Mouse (Mus musculus) MEL (cell line): ENCODE data around the gene Cpeb2. TPM values are rescaled to one million over a fixed set of nuclear protein-coding genes. Genes with fewer than 3 reads are reported as not detected.

ENCODE experiments used
- DNase-seq: peaks from one replicate; pipeline ENCODE4 v3.0.0; 2011; ENCODE audit warnings: low read depth, low spot score
- H3K27ac ChIP-seq: 2 replicates; pipeline ENCODE4 v1.5.1; 2012; ENCODE audit warnings: low read depth, mild to moderate bottlenecking, control low read depth, low read length, moderate library complexity; ENCODE audit not compliant: control insufficient read depth
- H3K27me3 ChIP-seq, 2 experiments: fragments of 150-350 bp in 1 of 2; sonication (generic) in 1 of 2; 2 replicates each; pipeline ENCODE4 v1.6.1; 2012; ENCODE audit warnings: low read length in 2 of 2, mild to moderate bottlenecking in 2 of 2, improper control_type of control experiment in 1 of 2, moderate library complexity in 1 of 2; ENCODE audit not compliant: insufficient read depth in 2 of 2, control insufficient read depth in 1 of 2
- H3K36me3 ChIP-seq, 2 experiments: 2 replicates each; pipeline ENCODE4 v1.6.1; 2012 to 2014; ENCODE audit warnings: low read length in 2 of 2, improper control_type of control experiment in 1 of 2, inconsistent platforms in 1 of 2, mild to moderate bottlenecking in 1 of 2; ENCODE audit not compliant: insufficient read depth in 2 of 2, control insufficient read depth in 1 of 2
- H3K4me1 ChIP-seq, 2 experiments: fragments of 150-350 bp in 1 of 2; sonication (generic) in 1 of 2; 2 replicates each; pipeline ENCODE4 v1.6.1; 2012; ENCODE audit warnings: low read length in 2 of 2, improper control_type of control experiment in 1 of 2, mild to moderate bottlenecking in 1 of 2; ENCODE audit not compliant: insufficient read depth in 2 of 2, control insufficient read depth in 1 of 2
- H3K4me3 ChIP-seq, 2 experiments: fragments of 150-350 bp in 1 of 2; sonication (generic) in 1 of 2; 2 replicates each; pipeline ENCODE4 v1.5.1; 2012; ENCODE audit warnings: low read depth in 2 of 2, low read length in 2 of 2, mild to moderate bottlenecking in 2 of 2, moderate library complexity in 2 of 2, control low read depth in 1 of 2, improper control_type of control experiment in 1 of 2; ENCODE audit not compliant: control insufficient read depth in 1 of 2, insufficient read depth in 1 of 2
- H3K79me2 ChIP-seq: 2 replicates; pipeline ENCODE4 v1.6.1; 2012; ENCODE audit warnings: mild to moderate bottlenecking, low read length, moderate library complexity; ENCODE audit not compliant: control insufficient read depth, poor library complexity, insufficient read depth
- H3K9ac ChIP-seq: 2 replicates; pipeline ENCODE4 v1.6.1; 2012; ENCODE audit warnings: low read depth, mild to moderate bottlenecking, control low read depth, low read length, moderate library complexity; ENCODE audit not compliant: control insufficient read depth, poor library complexity, severe bottlenecking
- H3K9me3 ChIP-seq: fragments of 150-350 bp; sonication (generic); replicated peaks from 2 replicates; pipeline ENCODE4 v1.6.1; 2012; ENCODE audit warnings: mild to moderate bottlenecking, low read length, improper control_type of control experiment, moderate library complexity; ENCODE audit not compliant: insufficient read depth
- CHD1 ChIP-seq: IDR thresholded peaks from 2 replicates; pipeline ENCODE4 v1.6.1; 2012; ENCODE audit warnings: low read depth, mild to moderate bottlenecking, inconsistent platforms, low read length, improper control_type of control experiment
- CTCF ChIP-seq, 3 experiments: IDR thresholded peaks in 2 of 3; conservative IDR thresholded peaks in 1 of 3; 2 replicates each; pipeline ENCODE4 v1.5.1; 2011 to 2012; ENCODE audit warnings: low read length in 3 of 3, low read depth in 2 of 3, mild to moderate bottlenecking in 2 of 3, improper control_type of control experiment in 1 of 3, inconsistent platforms in 1 of 3, mixed read lengths in 1 of 3, moderate library complexity in 1 of 3; ENCODE audit not compliant: control insufficient read depth in 1 of 3, insufficient read depth in 1 of 3, poor library complexity in 1 of 3, severe bottlenecking in 1 of 3
- E2F4 ChIP-seq: IDR thresholded peaks from 2 replicates; pipeline ENCODE4 v1.6.1; 2011; ENCODE audit warnings: low read depth, low read length, improper control_type of control experiment, borderline replicate concordance
- ETS1 ChIP-seq: IDR thresholded peaks from 2 replicates; pipeline ENCODE4 v1.6.1; 2012; ENCODE audit warnings: low read depth, mild to moderate bottlenecking, inconsistent platforms, low read length, improper control_type of control experiment, moderate library complexity
- GABPA ChIP-seq: IDR thresholded peaks from 2 replicates; pipeline ENCODE4 v1.6.1; 2012; ENCODE audit warnings: low read depth, mild to moderate bottlenecking, inconsistent platforms, low read length, improper control_type of control experiment, moderate library complexity
- GATA1 ChIP-seq: IDR thresholded peaks from 2 replicates; pipeline ENCODE4 v1.6.1; 2011; ENCODE audit warnings: low read depth, low read length, improper control_type of control experiment
- HCFC1 ChIP-seq: IDR thresholded peaks from 2 replicates; pipeline ENCODE4 v1.6.1; 2012; ENCODE audit warnings: low read depth, mild to moderate bottlenecking, inconsistent platforms, low read length, improper control_type of control experiment, moderate library complexity
- MAFK ChIP-seq: IDR thresholded peaks from 2 replicates; pipeline ENCODE4 v1.6.1; 2011; ENCODE audit warnings: low read depth, mild to moderate bottlenecking, low read length, improper control_type of control experiment, borderline replicate concordance
- MAX ChIP-seq: IDR thresholded peaks from 2 replicates; pipeline ENCODE4 v1.6.1; 2011; ENCODE audit warnings: low read length, improper control_type of control experiment
- MAZ ChIP-seq: IDR thresholded peaks from 2 replicates; pipeline ENCODE4 v1.6.1; 2012; ENCODE audit warnings: low read depth, mild to moderate bottlenecking, inconsistent platforms, low read length, improper control_type of control experiment
- MEF2A ChIP-seq: IDR thresholded peaks from 2 replicates; pipeline ENCODE4 v1.6.1; 2014; ENCODE audit warnings: low read depth, mild to moderate bottlenecking, inconsistent platforms, low read length, improper control_type of control experiment; ENCODE audit not compliant: poor library complexity, insufficient replicate concordance, severe bottlenecking; ENCODE audit errors: extremely low read depth
- MXI1 ChIP-seq: IDR thresholded peaks from 2 replicates; pipeline ENCODE4 v1.6.1; 2011; ENCODE audit warnings: mild to moderate bottlenecking, low read depth, low read length, improper control_type of control experiment
- MYB ChIP-seq: IDR thresholded peaks from 2 replicates; pipeline ENCODE4 v1.6.1; 2011; ENCODE audit warnings: mild to moderate bottlenecking, low read depth, low read length, improper control_type of control experiment
- NRF1 ChIP-seq: IDR thresholded peaks from 2 replicates; pipeline ENCODE4 v1.6.1; 2014; ENCODE audit warnings: low read depth, mild to moderate bottlenecking, inconsistent platforms, low read length, improper control_type of control experiment, moderate library complexity; ENCODE audit not compliant: poor library complexity, insufficient read depth, severe bottlenecking
- POLR2AphosphoS2 ChIP-seq: IDR thresholded peaks from 2 replicates; pipeline ENCODE4 v1.6.1; 2011; ENCODE audit warnings: low read length, improper control_type of control experiment
- RAD21 ChIP-seq: IDR thresholded peaks from 2 replicates; pipeline ENCODE4 v1.6.1; 2011; ENCODE audit warnings: mild to moderate bottlenecking, low read depth, low read length, improper control_type of control experiment
- RCOR1 ChIP-seq: IDR thresholded peaks from 2 replicates; pipeline ENCODE4 v1.6.1; 2012; ENCODE audit warnings: low read depth, mild to moderate bottlenecking, inconsistent platforms, low read length, improper control_type of control experiment
- SIN3A ChIP-seq: IDR thresholded peaks from 2 replicates; pipeline ENCODE4 v1.6.1; 2012; ENCODE audit warnings: low read length, improper control_type of control experiment, inconsistent platforms
- SMC3 ChIP-seq: IDR thresholded peaks from 2 replicates; pipeline ENCODE4 v1.6.1; 2011; ENCODE audit warnings: low read depth, low read length, improper control_type of control experiment
- TBP ChIP-seq: IDR thresholded peaks from 2 replicates; pipeline ENCODE4 v1.8.0; 2011; ENCODE audit warnings: low read depth, low read length, improper control_type of control experiment
- TCF12 ChIP-seq: IDR thresholded peaks from 2 replicates; pipeline ENCODE4 v1.6.1; 2014; ENCODE audit warnings: low read depth, mild to moderate bottlenecking, inconsistent platforms, low read length, improper control_type of control experiment, moderate library complexity
- UBTF ChIP-seq: IDR thresholded peaks from 2 replicates; pipeline ENCODE4 v1.6.1; 2012; ENCODE audit warnings: low read depth, mild to moderate bottlenecking, inconsistent platforms, low read length, improper control_type of control experiment, moderate library complexity, borderline replicate concordance; ENCODE audit not compliant: insufficient read depth
- USF1 ChIP-seq: IDR thresholded peaks from 2 replicates; pipeline ENCODE4 v1.6.1; 2014; ENCODE audit warnings: low read depth, mild to moderate bottlenecking, inconsistent platforms, low read length, improper control_type of control experiment, moderate library complexity
- ZC3H11A ChIP-seq: IDR thresholded peaks from 2 replicates; pipeline ENCODE4 v1.6.1; 2012; ENCODE audit warnings: low read depth, mild to moderate bottlenecking, inconsistent platforms, low read length, improper control_type of control experiment
- ZKSCAN1 ChIP-seq: IDR thresholded peaks from 2 replicates; pipeline ENCODE4 v1.6.1; 2012; ENCODE audit warnings: low read depth, mild to moderate bottlenecking, inconsistent platforms, low read length, improper control_type of control experiment, moderate library complexity
- polyA plus RNA-seq, 2 experiments: library from polyadenylated mRNA; stranded (reverse) in 1 of 2; unstranded in 1 of 2; fragments of >175 nt in 1 of 2; fragments of >200 nt in 1 of 2; gene quantifications; 2 replicates each; pipeline versions ENCODE4 v1.2.1 to v1.2.4; 2012; ENCODE audit warnings: low replicate concordance in 2 of 2, low read depth in 1 of 2; ENCODE audit not compliant: insufficient read length in 2 of 2, insufficient read depth in 1 of 2, missing spikeins in 1 of 2
- total RNA-seq: library from RNA; depleted of rRNA; stranded (reverse); fragments of 300-350 nt; gene quantifications from 2 replicates; pipeline ENCODE4 v1.2.3, GENCODE M21; 2012

Cpeb2 gene
- total and polyA plus RNA-seq, 3 experiments = 0.69 to 2.0 TPM; not detected in 1

- Histone ChIP-seq H3K27ac (no peak overlapping the region), H3K4me1 (peaks cover 4 to 8% of the 10 kb centered on the region in 2 experiments; a peak in 3 of 4 replicates), H3K36me3 (peaks cover 0 to 3% of the 10 kb centered on the region in 2 experiments; a peak in 1 of 4 replicates), H3K9ac (no peak overlapping the region), H3K79me2 (no peaks in the 10 kb centered on the region), H3K4me3 (no peak overlapping the region), H3K27me3 (no peaks in the 10 kb centered on the region), H3K9me3 (no peaks in the 10 kb centered on the region)
- DNase-seq = no peak
- TF ChIP-seq MEF2A = no peak
- no peak for TF ChIP-seq POLR2AphosphoS2
- TF ChIP-seq MYB = no peak
Observed at GRCm38 (mm10) chr5:43330260-43330659, 97.3 kb downstream of the Cpeb2 start.

GRCm38 (mm10) chr5:43334469-43334868 lies 101.5 kb downstream of the Cpeb2 start:
- Histone ChIP-seq H3K4me3 (no peak overlapping the region), H3K9me3 (no peaks in the 10 kb centered on the region), H3K27ac (no peak overlapping the region), H3K9ac (no peak overlapping the region), H3K27me3 (no peaks in the 10 kb centered on the region), H3K36me3 (peaks cover 0 to 7% of the 10 kb centered on the region in 2 experiments; a peak in 2 of 4 replicates), H3K4me1 (peaks cover 7 to 9% of the 10 kb centered on the region in 2 experiments), H3K79me2 (no peaks in the 10 kb centered on the region)
- DNase-seq = no peak
- TF ChIP-seq ZC3H11A = no peak
- no peak for TF ChIP-seq CHD1
- no peak for TF ChIP-seq UBTF
- no peak for TF ChIP-seq E2F4
- no peak for TF ChIP-seq POLR2AphosphoS2
- TF ChIP-seq SMC3 = no peak
- no peak for TF ChIP-seq NRF1
- no peak for TF ChIP-seq MAX
- TF ChIP-seq RAD21 = no peak
- TF ChIP-seq GATA1 = no peak
- no peak for TF ChIP-seq GABPA
- TF ChIP-seq RCOR1 = no peak
- no peak for TF ChIP-seq TBP
- TF ChIP-seq, all 39 proteins: peak for 0

GRCm38 (mm10) chr5:43337212-43337611 lies 104.2 kb downstream of the Cpeb2 start:
- peak; percentile 55 for DNase-seq
- Histone ChIP-seq H3K79me2 (no peaks in the 10 kb centered on the region), H3K36me3 (peaks cover 0 to 7% of the 10 kb centered on the region in 2 experiments; a peak in 2 of 4 replicates), H3K27ac (no peak overlapping the region), H3K9ac (no peak overlapping the region), H3K4me3 (no peak overlapping the region), H3K4me1 (peaks cover 7 to 9% of the 10 kb centered on the region in 2 experiments), H3K27me3 (no peaks in the 10 kb centered on the region), H3K9me3 (no peaks in the 10 kb centered on the region)
- TF ChIP-seq RCOR1 (peak; percentile 58; the same call in 1 of the 2 replicates), SIN3A (0 out of 2 replicates have a peak, but pooled peaks have one; percentile 46), ZKSCAN1 (no peak), HCFC1 (no peak), USF1 (no peak), E2F4 (no peak), POLR2AphosphoS2 (no peak), MAZ (no peak), MAFK (peak; percentile 37; the same call in 1 of the 2 replicates), ETS1 (peak; percentile 79), CHD1 (no peak), GATA1 (peak; percentile 83), CTCF (IDR thresholded peaks at IDR 0.05 in 2 of 3, conservative IDR thresholded peaks at IDR 0.05 in 1 of 3; ENCODE audit: control insufficient read depth in 1 of 3, insufficient read depth in 1 of 3, low read depth in 2 of 3, low read length in 3 of 3, poor library complexity in 1 of 3, severe bottlenecking in 1 of 3) (no peak), ZC3H11A (0 out of 2 replicates have a peak, but pooled peaks have one; percentile 2), TCF12 (peak; percentile 90), MYB (peak; percentile 42; the same call in 1 of the 2 replicates), NRF1 (no peak), MXI1 (peak; percentile 56; the same call in 1 of the 2 replicates)
